Mouse (Mus musculus) gastrocnemius, postnatal 25 days (tissue): ENCODE data around the gene Paics. TPM values are rescaled to one million over a fixed set of nuclear protein-coding genes. Genes with fewer than 3 reads are reported as not detected.
"Not testable (repeated sequence)": the region's sequence is repeated elsewhere in the genome, so short reads cannot be mapped to it uniquely, and the experiment has no call there.

Experiments used
- DNase-seq: peaks from one replicate; pipeline ENCODE4 v3.0.0; 2022
- long read RNA-seq, 2 experiments: library from polyadenylated mRNA; stranded (forward); transcript quantifications; one replicate each; pipeline ENCODE4 v2.0.0; 2021
- total RNA-seq, 2 experiments: library from RNA; stranded (reverse); gene quantifications; 1 replicate in 1 of 2; 2 replicates in 1 of 2; pipeline ENCODE4 v1.2.3; 2021

Gene Paics
- 100 to 1,000 TPM; 110 to 117 TPM for total RNA-seq
- long read RNA-seq, experiment 1, transcript Paics-202 (10 exons, 1,862 nt): minor isoform, 7 of 117 reads
- long read RNA-seq, experiment 1, transcript Paics-201 (9 exons, 2,482 nt): major isoform, 84 of 117 reads
- long read RNA-seq, experiment 1, transcript Paics-203 (10 exons, 2,345 nt): minor isoform, 7 of 117 reads
- long read RNA-seq, experiment 1, partial matches to known transcripts: 1 of 117 reads
- long read RNA-seq, experiment 1, other reads (novel, unspliced or antisense): 16 of 117 reads
- long read RNA-seq, experiment 2, transcript Paics-202 (10 exons, 1,862 nt): minor isoform, 14 of 159 reads
- long read RNA-seq, experiment 2, transcript Paics-201 (9 exons, 2,482 nt): major isoform, 118 of 159 reads
- long read RNA-seq, experiment 2, transcript Paics-203 (10 exons, 2,345 nt): minor isoform, 6 of 159 reads
- long read RNA-seq, experiment 2, partial matches to known transcripts: 7 of 159 reads
- long read RNA-seq, experiment 2, other reads (novel, unspliced or antisense): 12 of 159 reads

DNA sequence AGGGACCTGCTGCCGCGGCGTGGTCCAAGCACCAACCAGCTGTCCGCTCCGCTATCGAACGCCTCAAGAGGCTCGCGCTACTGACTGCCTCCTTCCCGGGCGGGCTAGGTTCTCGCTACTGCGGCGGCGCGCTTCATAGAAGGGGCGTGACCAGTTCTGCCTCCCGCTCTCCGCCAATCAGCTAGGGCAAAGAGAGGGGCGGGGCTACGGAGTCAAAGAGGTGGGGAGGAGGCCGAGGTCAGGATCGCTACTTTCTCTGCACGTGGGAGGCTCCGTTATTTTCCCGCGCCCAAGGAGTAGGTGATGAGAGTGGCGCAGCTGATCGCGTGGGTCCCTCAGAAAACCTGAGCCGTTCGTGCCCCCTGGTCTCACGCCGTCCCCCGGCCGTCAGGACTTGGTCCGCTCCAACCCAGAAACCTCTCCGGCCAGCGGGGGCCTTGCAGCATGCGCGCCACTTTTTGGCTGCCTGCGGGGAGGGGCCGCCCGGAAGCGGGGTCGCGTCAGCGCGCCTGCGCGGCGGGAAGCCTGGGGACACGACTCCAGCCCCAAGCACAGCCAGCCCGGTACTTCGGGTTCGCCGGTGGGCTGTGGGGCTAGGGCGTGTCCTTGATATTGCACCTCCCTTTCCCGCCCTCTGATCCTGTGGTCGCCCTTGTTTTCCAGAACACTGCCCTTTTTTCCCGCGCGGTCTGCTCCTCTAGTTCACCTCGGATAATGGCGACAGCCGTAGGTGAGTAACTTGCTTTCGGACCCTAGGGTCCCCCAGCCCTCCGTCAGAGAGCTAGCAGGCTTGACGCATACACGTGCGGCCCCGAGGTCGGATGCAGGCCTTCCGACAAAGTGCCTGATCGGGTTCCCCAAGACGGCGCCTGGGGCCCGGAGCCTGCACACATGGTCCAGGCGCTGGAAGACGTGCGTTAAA is at the start of gene Paics, which contains the start of gene Ppat:
Gene Paics, plus strand, starts transcription at position 202 of the 922 bp plus-strand sequence.
Gene Ppat, minus strand, starts transcription at position 473 of the 922 bp plus-strand sequence.
- DNase-seq: peak; percentile 98

DNA sequence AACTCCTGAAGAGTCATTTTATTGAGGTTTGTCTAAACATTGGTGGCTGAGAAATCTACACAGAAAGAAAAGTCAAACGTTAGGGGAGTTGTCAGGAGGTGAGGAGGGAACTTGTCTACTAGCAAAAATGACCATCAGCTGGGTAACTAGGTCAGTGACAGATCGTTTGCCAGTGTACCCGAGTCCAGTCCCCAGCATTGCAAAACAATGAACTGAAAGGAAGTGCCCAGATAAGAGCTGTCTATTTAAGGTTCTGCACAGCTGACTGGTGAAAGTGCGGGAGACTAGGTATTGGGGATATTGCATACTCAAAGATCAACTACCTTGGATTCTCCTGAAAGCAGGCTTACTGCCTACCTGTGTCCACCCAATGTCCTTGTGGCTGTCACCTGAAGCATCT is 49.0 kb upstream of the Paics start:
- no peak for DNase-seq

- no peak for DNase-seq
Observed at GRCm38 (mm10) chr5:76904713-76905404, 46.2 kb upstream of the Paics start.

DNA sequence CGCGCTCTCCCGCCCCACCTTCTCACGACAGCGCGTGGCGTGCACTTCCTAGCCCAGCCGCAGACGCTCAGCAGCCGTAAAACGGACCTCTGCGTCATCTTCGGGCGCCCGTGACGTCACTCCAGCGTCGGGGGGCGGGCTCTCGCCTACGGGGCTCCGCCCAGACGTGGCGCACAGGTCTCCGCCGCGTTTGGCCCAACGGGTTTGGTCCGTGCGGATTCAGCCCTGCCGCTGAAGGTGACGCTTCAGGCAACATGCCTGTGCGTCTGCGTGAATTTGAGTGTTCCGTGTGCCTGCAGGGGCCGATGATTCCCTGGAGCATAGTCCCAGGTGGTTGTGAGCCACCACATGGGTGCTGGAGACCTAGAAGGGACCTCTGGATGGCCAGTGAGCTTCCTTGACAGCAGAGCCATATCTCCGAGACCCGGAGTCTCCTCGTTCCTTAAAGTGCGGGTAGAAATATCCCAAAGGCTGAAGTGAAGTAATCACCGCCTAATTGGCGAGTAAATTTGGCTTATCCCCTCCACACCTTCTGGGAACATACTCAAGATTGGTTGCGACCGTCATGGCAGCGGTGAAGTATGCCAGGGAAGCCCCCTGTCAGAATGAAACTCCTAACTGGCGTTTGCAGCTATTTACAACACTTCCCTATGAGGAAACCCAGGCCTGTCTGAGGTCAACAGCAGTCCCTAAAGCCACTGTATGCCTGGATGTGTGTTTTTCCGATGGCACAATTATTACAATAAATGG is 45.5 kb upstream of the Paics start, which contains the start of gene Aasdh:
Gene Aasdh, minus strand, starts transcription at position 110 of the 750 bp plus-strand sequence.
- DNase-seq: peak; percentile 92

- DNase-seq: no peak
Observed at GRCm38 (mm10) chr5:76906155-76906499, 45.0 kb upstream of the Paics start.

DNA sequence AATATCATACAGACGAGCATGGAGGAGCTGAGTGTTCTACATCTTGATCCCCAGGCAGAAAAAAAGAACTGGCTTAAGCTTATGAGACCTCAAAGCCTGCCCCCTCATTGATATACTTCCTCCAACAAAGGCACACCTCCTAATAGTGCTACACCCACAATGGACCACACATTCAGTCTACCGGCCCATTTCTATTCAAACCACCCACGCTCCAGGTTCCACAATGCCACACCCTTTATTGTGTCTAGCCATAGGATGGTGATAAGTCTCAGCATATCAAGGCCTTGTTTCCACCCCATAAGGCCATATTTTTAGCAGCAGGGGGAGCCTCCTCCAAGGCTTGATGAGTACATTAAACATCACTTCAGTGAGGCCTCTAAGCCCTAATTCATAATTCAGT is 40.3 kb upstream of the Paics start:
- DNase-seq: no peak

GRCm38 (mm10) chr5:76912522-76912921 is 38.6 kb upstream of the Paics start:
- not testable (repeated sequence) for DNase-seq

DNA sequence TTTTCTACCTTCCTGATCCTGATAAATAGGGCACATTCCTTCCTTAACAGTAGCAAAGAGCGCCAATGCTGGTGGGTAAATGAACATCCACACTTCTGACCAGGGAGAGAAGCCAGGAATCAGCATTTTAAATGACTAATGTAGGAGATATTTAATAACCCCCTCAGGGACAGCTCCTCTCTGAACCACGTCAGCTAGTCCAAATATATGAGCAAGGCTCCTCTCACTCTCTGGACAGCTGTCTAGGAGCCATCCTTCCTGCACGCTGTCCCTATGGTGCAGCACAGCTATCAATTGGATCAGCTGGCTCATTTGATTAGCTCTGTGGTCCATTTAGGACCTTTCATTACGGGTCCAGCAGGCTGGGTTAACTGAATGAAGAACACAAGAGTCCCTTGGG is 28.3 kb upstream of the Paics start:
- DNase-seq: no peak

- peak; percentile 86 for DNase-seq
Observed at GRCm38 (mm10) chr5:76923428-76923827, 27.7 kb upstream of the Paics start.

GRCm38 (mm10) chr5:76924296-76924695 is 26.8 kb upstream of the Paics start:
- no peak for DNase-seq

- DNase-seq: peak; percentile 14
Observed at GRCm38 (mm10) chr5:76928124-76928832, 22.8 kb upstream of the Paics start.

GRCm38 (mm10) chr5:76929180-76929877 is 21.8 kb upstream of the Paics start:
- peak; percentile 15 for DNase-seq

GRCm38 (mm10) chr5:76939717-76940116 is 11.4 kb upstream of the Paics start:
- DNase-seq: no peak

GRCm38 (mm10) chr5:76941975-76942374 is 9.1 kb upstream of the Paics start:
- no peak for DNase-seq

DNA sequence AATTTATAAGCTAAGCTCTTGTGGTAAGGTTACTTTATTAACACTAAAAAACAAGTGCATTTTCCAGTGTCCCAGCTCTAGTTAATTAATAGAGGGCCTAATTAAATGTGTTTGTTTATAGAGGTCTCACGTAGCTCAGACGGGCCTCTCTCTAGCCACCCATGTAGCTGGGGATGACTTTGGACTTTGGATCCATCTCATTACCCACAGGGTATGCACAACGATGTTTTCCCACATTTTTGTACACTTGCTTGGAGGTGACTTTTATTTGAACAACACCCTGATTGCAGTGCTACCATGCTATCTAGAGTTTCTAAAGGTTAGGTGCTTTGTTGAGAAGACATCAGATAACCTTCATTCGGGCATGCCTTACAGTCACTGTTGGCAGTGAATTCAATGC is 8.6 kb upstream of the Paics start:
- DNase-seq: no peak

- no peak for DNase-seq
Observed at GRCm38 (mm10) chr5:76944965-76945677, 6.0 kb upstream of the Paics start.

DNA sequence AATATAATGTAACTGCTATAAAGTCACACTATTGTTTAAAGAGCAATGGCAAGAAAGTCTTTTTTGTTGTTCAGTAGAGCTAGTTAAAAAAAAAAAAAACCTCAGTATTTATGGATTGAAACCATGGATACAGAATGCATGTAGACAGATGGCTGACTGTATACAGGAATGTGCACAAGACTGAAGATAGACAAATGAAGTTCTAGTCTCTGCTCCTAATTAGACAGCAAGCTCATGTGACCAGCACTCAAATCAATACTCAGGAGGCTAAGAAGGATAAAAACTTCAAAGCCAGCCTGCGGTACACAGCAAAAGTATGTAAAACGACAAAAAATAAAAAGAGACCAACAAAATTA is 5.5 kb upstream of the Paics start:
- DNase-seq: no peak

- DNase-seq: no peak
Observed at GRCm38 (mm10) chr5:76947142-76947541, 4.0 kb upstream of the Paics start.

DNA sequence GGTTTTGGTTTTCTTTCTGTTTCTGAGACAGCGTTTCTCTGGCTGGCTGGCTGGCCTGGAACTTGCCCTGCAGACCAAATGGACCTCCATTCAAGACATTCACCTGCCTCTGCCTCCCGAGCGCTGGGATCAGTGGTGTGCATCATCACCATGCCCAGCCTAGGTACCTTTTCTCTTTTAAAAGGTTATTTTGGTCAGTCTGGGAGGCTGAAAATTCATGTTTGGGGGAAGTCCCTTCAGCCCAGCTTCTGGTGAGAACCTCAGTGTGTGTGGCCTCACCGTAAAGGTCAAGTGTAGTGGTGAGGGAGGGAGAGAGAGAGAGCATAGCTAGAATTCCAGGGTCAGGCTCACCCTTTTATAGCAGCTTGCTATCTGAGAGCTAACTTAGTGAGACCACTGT is 3.3 kb upstream of the Paics start:
- no peak for DNase-seq
